In genomic region chr16:10313226-10313625, GRCm38 (mm10) we compare ENCODE assay signal across 8 mouse cellular contexts. TPM values are rescaled to one million over a fixed set of nuclear protein-coding genes. Genes with fewer than 3 reads are reported as not detected.
DNase-seq lines count a peak whose midpoint lies in the region; TF ChIP-seq lines count a peak whose summit lies in the region.

No protein-coding gene starts in this region.

- peak overlapping the region; percentile 69 for H3K4me3 ChIP-seq in embryonic facial prominence, embryonic 10.5 days
- peak overlapping the region; percentile 77 for H3K4me3 ChIP-seq in small intestine, adult 2 months (ENCODE audit: low read depth, low read length)

- no peaks in the 10 kb centered on the region for H3K36me3 ChIP-seq in embryonic facial prominence, embryonic 10.5 days (replicated peaks)
- H3K36me3 ChIP-seq in small intestine, adult 2 months (ENCODE audit: control insufficient read depth, insufficient read depth, low read length) = no peaks in the 10 kb centered on the region

- H3K9me3 ChIP-seq in embryonic facial prominence, embryonic 10.5 days = no peaks in the 10 kb centered on the region

- H3K4me1 ChIP-seq in embryonic facial prominence, embryonic 10.5 days = peaks cover 20% of the 10 kb centered on the region
- peaks cover 6% of the 10 kb centered on the region; the same call in 1 of the 2 replicates for H3K4me1 ChIP-seq in small intestine, adult 2 months (ENCODE audit: control insufficient read depth, insufficient read depth, insufficient read length, low read length)

- TF ChIP-seq POLR2A in small intestine, adult 2 months (IDR thresholded peaks at IDR 0.05; ENCODE audit: low read depth, low read length) = no peak

- H3K27me3 ChIP-seq in embryonic facial prominence, embryonic 10.5 days (replicated peaks; ENCODE audit: low read depth, poor library complexity, severe bottlenecking) = peaks cover 49% of the 10 kb centered on the region
- 0 out of 2 replicates have a peak, but pooled peaks cover 4% of the 10 kb centered on the region for H3K27me3 ChIP-seq in small intestine, adult 2 months (ENCODE audit: control insufficient read depth, insufficient read depth, low read length)

- WGBS in embryonic facial prominence, embryonic 10.5 days = 5% methylated on average over 15 of the region's 15 CpGs
- 10% methylated on average over 15 of the region's 15 CpGs for WGBS in small intestine, adult 2 months

- TF ChIP-seq CTCF in small intestine, adult 2 months (IDR thresholded peaks at IDR 0.05; ENCODE audit: extremely low read depth, insufficient read length, insufficient replicate concordance, low read depth, low read length) = no peak

- H3K27ac ChIP-seq in embryonic facial prominence, embryonic 10.5 days (replicated peaks) = peak overlapping the region; percentile 67; the same call in 1 of the 2 replicates
- H3K27ac ChIP-seq in small intestine, adult 2 months (ENCODE audit: insufficient read depth, low read depth, low read length) = no peak overlapping the region

- DNase-seq in layer of hippocampus, postnatal 10 days (ENCODE audit: low spot score in 2 of 2) = peak; percentile 17 to 43
- no peak for DNase-seq in layer of hippocampus, adult 8-10 months (ENCODE audit: low spot score in 2 of 2)
- peak; percentile 32 for DNase-seq in embryonic facial prominence, embryonic 10.5 days (ENCODE audit: low spot score)
- DNase-seq in heart, postnatal 4 days = peak; percentile 61
- peak; percentile 50 to 70 for DNase-seq in lung, adult 18-20 months
- DNase-seq in thymus, postnatal 25 days = no peak
- DNase-seq in cerebellum, adult 9-11 months = no peak

RNA-seq across cellular contexts. Expression of gene Emp2, which starts 0.5 kb away (rescaled TPM):
- 10 to 100 TPM; 42.3 to 43.0 TPM for total RNA-seq in layer of hippocampus, postnatal 10 days (2021)
- total RNA-seq in layer of hippocampus, adult 8-10 months (2022) = 10 to 100 TPM; 13.1 to 15.5 (median 14.5) TPM
- 2.1 and 3.2 TPM in 2 replicates for polyA plus RNA-seq in embryonic facial prominence, embryonic 10.5 days (2016; fragmentation: Nextera tagmentation; extraction: Ambion mirVana)
- total RNA-seq in heart, postnatal 4 days (2021) = 10 to 100 TPM; 41.5 to 42.5 TPM
- polyA plus RNA-seq in small intestine, adult 2 months (2012; rRNA removed) = 5.3 and 5.5 TPM in 2 replicates

Comparison
In these comparisons a context has a peak if more than half of its experiments do, and no peak if none do; other contexts are left out.
1. DNase-seq: peak in layer of hippocampus, postnatal 10 days (2 of 2), embryonic facial prominence, embryonic 10.5 days (single experiment), heart, postnatal 4 days (single experiment) and lung, adult 18-20 months (2 of 2); none in layer of hippocampus, adult 8-10 months (0 of 2), thymus, postnatal 25 days (single experiment) and cerebellum, adult 9-11 months (single experiment).